Mouse (Mus musculus) forebrain, embryonic 13.5 days (tissue): ENCODE results near the gene Eps8l3. TPM values are rescaled to one million over a fixed set of nuclear protein-coding genes. Genes with fewer than 3 reads are reported as not detected.
"Not testable (repeated sequence)": the region's sequence is repeated elsewhere in the genome, so short reads cannot be mapped to it uniquely, and the experiment has no call there.

Source experiments
- ATAC-seq: fragments of 200-750 bp; cut with Nextera tagmentation; 2 replicates; pipeline ENCODE4 v1.8.0; 2017
- H3K27ac ChIP-seq: fragments of 300-500 bp; sonication (generic); 2 replicates; pipeline ENCODE4 v1.5.1; 2015; ENCODE audit warnings: inconsistent platforms, mild to moderate bottlenecking, moderate library complexity
- H3K27me3 ChIP-seq: fragments of 300-500 bp; sonication (generic); 2 replicates; pipeline ENCODE4 v1.6.1; 2015; ENCODE audit warnings: mild to moderate bottlenecking, inconsistent platforms
- H3K36me3 ChIP-seq: fragments of 300-500 bp; sonication (generic); 2 replicates; pipeline ENCODE4 v1.6.1; 2015; ENCODE audit warnings: mild to moderate bottlenecking, inconsistent platforms; ENCODE audit not compliant: poor library complexity, severe bottlenecking
- H3K4me1 ChIP-seq: fragments of 300-500 bp; sonication (generic); 2 replicates; pipeline ENCODE4 v1.6.1; 2015; ENCODE audit warnings: inconsistent platforms
- H3K4me2 ChIP-seq: fragments of 300-500 bp; sonication (generic); 2 replicates; pipeline ENCODE4 v1.6.1; 2015; ENCODE audit warnings: inconsistent platforms, mild to moderate bottlenecking, moderate library complexity
- H3K4me3 ChIP-seq: fragments of 300-500 bp; sonication (generic); 2 replicates; pipeline ENCODE4 v1.5.1; 2015; ENCODE audit warnings: mild to moderate bottlenecking, inconsistent platforms
- H3K9ac ChIP-seq: fragments of 300-500 bp; sonication (generic); 2 replicates; pipeline ENCODE4 v1.6.1; 2015; ENCODE audit warnings: mild to moderate bottlenecking, inconsistent platforms
- H3K9me3 ChIP-seq: fragments of 300-500 bp; sonication (generic); replicated peaks from 2 replicates; pipeline ENCODE4 v1.6.1; 2016; ENCODE audit warnings: inconsistent platforms
- WGBS: fragments of 180-500 bp; shearing (Covaris S2); methylation state at CpG from one replicate; pipeline ENCODE4 v1.1.7; 2015; 5-methylcytosine and 5-hydroxymethylcytosine counted together
- polyA plus RNA-seq: library from polyadenylated mRNA; unstranded; fragments of >200 nt; fragmentation: Nextera tagmentation; extraction: Ambion mirVana; gene quantifications from 2 replicates; pipeline ENCODE4 v1.2.1, GENCODE M21; 2015

Eps8l3 gene
- polyA plus RNA-seq, 1 experiment from 2014 or later = not detected

DNA sequence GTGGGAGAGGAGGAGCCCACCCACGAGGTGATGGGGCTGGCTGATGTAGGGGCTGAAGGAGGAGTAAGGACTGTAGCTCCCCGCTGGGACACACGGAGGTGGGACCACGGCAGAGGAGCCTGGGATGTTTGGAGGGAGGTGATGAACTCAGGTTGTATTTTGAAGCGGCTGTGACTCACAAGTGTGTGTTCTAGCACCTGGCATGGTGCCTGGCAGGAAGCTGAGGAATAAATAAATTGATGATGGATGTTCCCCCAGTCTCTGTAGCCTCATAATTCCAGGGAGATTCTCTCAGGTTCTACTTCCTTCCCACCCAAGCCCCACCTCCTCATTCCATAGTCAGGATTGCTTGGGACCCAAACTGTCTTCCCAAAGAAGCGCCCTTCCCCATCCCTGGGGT, 1.8 kb upstream of the Eps8l3 start:
- H3K9me3 ChIP-seq = no peaks in the 10 kb centered on the region
- no peak overlapping the region for H3K27ac ChIP-seq
- H3K4me2 ChIP-seq = no peak overlapping the region
- no peaks in the 10 kb centered on the region for H3K36me3 ChIP-seq
- H3K4me3 ChIP-seq = no peak overlapping the region
- no peaks in the 10 kb centered on the region for H3K27me3 ChIP-seq
- ATAC-seq = no peak
- no peaks in the 10 kb centered on the region for H3K4me1 ChIP-seq
- 75% methylated on average over 6 of the region's 6 CpGs for WGBS
- no peak overlapping the region for H3K9ac ChIP-seq

GRCm38 (mm10) chr3:107877747-107878736, 1.0 kb downstream of the Eps8l3 start:
- Histone ChIP-seq H3K4me2 (no peak overlapping the region), H3K4me3 (no peak overlapping the region), H3K27ac (no peak overlapping the region), H3K36me3 (no peaks in the 10 kb centered on the region), H3K9me3 (no peaks in the 10 kb centered on the region), H3K9ac (no peak overlapping the region), H3K27me3 (no peaks in the 10 kb centered on the region), H3K4me1 (no peaks in the 10 kb centered on the region)
- no peak for ATAC-seq
- WGBS = 83% methylated on average over 12 of the region's 12 CpGs

GRCm38 (mm10) chr3:107887674-107888495, 10.9 kb downstream of the Eps8l3 start:
- ATAC-seq = peak; percentile 98
- H3K4me1 ChIP-seq = no peaks in the 10 kb centered on the region; the same call in 1 of the 2 replicates
- no peak overlapping the region for H3K4me2 ChIP-seq
- no peak overlapping the region for H3K27ac ChIP-seq
- no peak overlapping the region for H3K9ac ChIP-seq
- H3K4me3 ChIP-seq = no peak overlapping the region
- no peaks in the 10 kb centered on the region for H3K9me3 ChIP-seq
- no peaks in the 10 kb centered on the region for H3K27me3 ChIP-seq
- 80% methylated on average over 9 of the region's 9 CpGs for WGBS
- H3K36me3 ChIP-seq = peaks cover 4% of the 10 kb centered on the region; the same call in 1 of the 2 replicates

GRCm38 (mm10) chr3:107889236-107889635, 12.2 kb downstream of the Eps8l3 start:
- not testable (repeated sequence) for H3K4me1 ChIP-seq, H3K4me2 ChIP-seq, ATAC-seq, H3K27ac ChIP-seq, H3K9ac ChIP-seq, H3K9me3 ChIP-seq, H3K27me3 ChIP-seq, H3K4me3 ChIP-seq, H3K36me3 ChIP-seq
- 79% methylated on average over 2 of the region's 2 CpGs for WGBS

DNA sequence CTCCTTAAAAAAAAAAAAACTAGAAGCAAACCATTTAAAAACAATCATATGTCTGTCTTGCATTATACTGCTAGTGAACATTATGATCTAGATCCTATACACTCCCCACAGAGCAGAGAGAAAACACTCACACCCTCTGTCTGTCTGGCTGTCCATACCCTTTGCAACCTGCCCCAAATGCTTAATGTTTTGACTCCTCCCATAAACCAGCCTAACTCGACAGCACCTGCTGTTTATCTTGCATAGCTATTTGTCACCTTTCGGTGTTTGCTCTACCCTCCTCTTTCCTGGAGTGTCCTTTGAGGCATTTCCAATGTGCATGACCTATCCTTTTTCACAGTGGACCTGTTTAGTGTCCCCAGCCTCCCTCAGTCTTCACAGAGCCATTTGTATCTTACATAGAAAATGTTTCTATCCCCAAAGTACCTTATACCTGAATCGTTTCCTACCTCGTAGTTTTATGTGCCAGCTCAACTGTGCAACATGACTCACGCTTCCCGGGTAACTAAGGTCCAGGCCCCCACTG, 18.2 kb downstream of the Eps8l3 start:
- WGBS = 10% methylated on average over 6 of the region's 6 CpGs
- H3K27me3 ChIP-seq = no peaks in the 10 kb centered on the region
- H3K27ac ChIP-seq = no peak overlapping the region
- H3K9ac ChIP-seq = peak overlapping the region; percentile 76
- ATAC-seq = peak; percentile 29
- peak overlapping the region; percentile 69 for H3K4me3 ChIP-seq
- peaks cover 12% of the 10 kb centered on the region for H3K4me1 ChIP-seq
- H3K36me3 ChIP-seq = peaks cover 26% of the 10 kb centered on the region
- no peaks in the 10 kb centered on the region for H3K9me3 ChIP-seq
- peak overlapping the region; percentile 70 for H3K4me2 ChIP-seq

GRCm38 (mm10) chr3:107895720-107896569, 18.9 kb downstream of the Eps8l3 start, which contains the start of gene Gstm5:
TSS of gene Gstm5 (plus strand) at chr3:107895821.
- Histone ChIP-seq H3K36me3 (peaks cover 26% of the 10 kb centered on the region), H3K27ac (no peak within 1 kb of the TSS; the same call in 1 of the 2 replicates), H3K27me3 (no peaks in the 10 kb centered on the region), H3K4me1 (peaks cover 12% of the 10 kb centered on the region), H3K9me3 (no peaks in the 10 kb centered on the region), H3K4me3 (peak within 1 kb of the TSS; percentile 69), H3K4me2 (peak within 1 kb of the TSS; percentile 70), H3K9ac (peak within 1 kb of the TSS; percentile 76)
- 6% methylated on average over 40 of the region's 40 CpGs for WGBS
- ATAC-seq = peak; percentile 94

DNA sequence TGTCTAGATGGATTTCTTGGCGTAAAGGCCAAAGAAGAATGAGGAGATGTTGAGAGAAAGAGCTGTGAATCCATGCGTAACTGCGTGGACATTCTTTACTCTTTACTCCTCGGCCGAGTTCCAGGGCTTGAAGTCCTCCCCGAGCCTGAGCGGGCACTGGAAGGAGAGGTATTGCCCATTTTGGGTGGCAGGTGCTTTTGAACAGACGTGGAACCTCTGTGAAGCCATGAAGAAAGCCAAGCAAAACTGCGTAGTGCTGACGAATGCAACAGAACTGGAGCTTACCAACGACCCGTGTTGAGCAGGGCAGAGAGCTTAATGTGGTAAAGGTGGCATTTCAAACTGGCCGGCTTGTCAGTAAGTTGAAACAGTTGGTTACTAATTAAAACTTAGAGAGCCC, 21.7 kb downstream of the Eps8l3 start:
- Histone ChIP-seq H3K27ac (no peak overlapping the region), H3K4me1 (peaks cover 12% of the 10 kb centered on the region), H3K9ac (no peak overlapping the region), H3K4me2 (no peak overlapping the region), H3K4me3 (no peak overlapping the region), H3K27me3 (no peaks in the 10 kb centered on the region), H3K36me3 (peaks cover 22% of the 10 kb centered on the region), H3K9me3 (no peaks in the 10 kb centered on the region)
- 94% methylated on average over 13 of the region's 13 CpGs for WGBS
- ATAC-seq = no peak

- Histone ChIP-seq H3K9me3 (no peaks in the 10 kb centered on the region), H3K27ac (no peak overlapping the region), H3K27me3 (no peaks in the 10 kb centered on the region), H3K4me2 (no peak overlapping the region), H3K9ac (no peak overlapping the region), H3K36me3 (peaks cover 22% of the 10 kb centered on the region), H3K4me1 (peaks cover 6% of the 10 kb centered on the region), H3K4me3 (no peak overlapping the region)
- no peak for ATAC-seq
- WGBS = 72% methylated on average over 11 of the region's 11 CpGs
Measured at GRCm38 (mm10) chr3:107900955-107901673, 24.1 kb downstream of the Eps8l3 start.

GRCm38 (mm10) chr3:107905942-107906341, 28.9 kb downstream of the Eps8l3 start:
- no peak for ATAC-seq
- 60% methylated on average over 6 of the region's 6 CpGs for WGBS
- Histone ChIP-seq H3K4me2 (no peak overlapping the region), H3K4me3 (no peak overlapping the region), H3K9ac (no peak overlapping the region), H3K27me3 (no peaks in the 10 kb centered on the region), H3K36me3 (no peaks in the 10 kb centered on the region), H3K4me1 (no peaks in the 10 kb centered on the region), H3K27ac (no peak overlapping the region), H3K9me3 (no peaks in the 10 kb centered on the region)

DNA sequence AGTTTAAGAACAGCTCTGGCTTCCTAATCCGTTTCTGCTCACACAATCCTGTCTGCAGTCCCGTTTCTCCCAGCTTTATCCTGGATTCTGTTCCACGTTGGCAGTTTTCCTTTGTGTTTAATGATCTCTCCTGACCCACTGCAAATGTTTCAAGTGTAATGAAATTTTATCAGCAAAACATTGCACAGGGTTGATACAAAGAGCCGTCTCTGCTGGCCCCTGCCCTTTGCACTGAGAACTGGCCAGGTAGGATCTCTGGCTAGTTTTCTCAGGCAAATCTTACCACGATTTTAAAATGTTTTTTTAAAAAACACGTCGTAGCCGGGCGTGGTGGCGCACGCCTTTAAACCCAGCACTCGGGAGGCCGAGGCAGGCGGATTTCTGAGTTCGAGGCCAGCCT, 39.6 kb downstream of the Eps8l3 start:
- no peak overlapping the region for H3K9ac ChIP-seq
- 77% methylated on average over 15 of the region's 15 CpGs for WGBS
- no peak overlapping the region for H3K27ac ChIP-seq
- H3K36me3 ChIP-seq = no peaks in the 10 kb centered on the region
- no peaks in the 10 kb centered on the region for H3K9me3 ChIP-seq
- no peak overlapping the region for H3K4me3 ChIP-seq
- no peaks in the 10 kb centered on the region for H3K27me3 ChIP-seq
- no peaks in the 10 kb centered on the region for H3K4me1 ChIP-seq
- no peak for ATAC-seq
- no peak overlapping the region for H3K4me2 ChIP-seq

- Histone ChIP-seq H3K36me3 (no peaks in the 10 kb centered on the region), H3K9ac (no peak overlapping the region), H3K27me3 (no peaks in the 10 kb centered on the region), H3K4me2 (no peak overlapping the region), H3K4me3 (no peak overlapping the region), H3K9me3 (no peaks in the 10 kb centered on the region), H3K4me1 (no peaks in the 10 kb centered on the region), H3K27ac (no peak overlapping the region)
- 75% methylated on average over 3 of the region's 3 CpGs for WGBS
- no peak for ATAC-seq
Measured at GRCm38 (mm10) chr3:107917097-107917496, 40.1 kb downstream of the Eps8l3 start.
